Mouse (Mus musculus) myocyte (in vitro differentiated cells): ENCODE data around the gene Capn11.

Source experiments
- CEBPB ChIP-seq: IDR thresholded peaks from 2 replicates; pipeline ENCODE4 v1.6.1; 2011; ENCODE audit warnings: mild to moderate bottlenecking, moderate library complexity; ENCODE audit not compliant: poor library complexity, insufficient read depth, severe bottlenecking
- E2F4 ChIP-seq: IDR thresholded peaks from one replicate; pipeline ENCODE4 v1.6.1; 2011; ENCODE audit warnings: mild to moderate bottlenecking, control low read depth, moderate library complexity; ENCODE audit not compliant: insufficient read depth
- MAX ChIP-seq: IDR thresholded peaks from one replicate; pipeline ENCODE4 v1.6.1; 2011; ENCODE audit warnings: low read depth, mild to moderate bottlenecking, control low read depth
- MYOD1 ChIP-seq, 3 experiments: IDR thresholded peaks; one replicate each; pipeline ENCODE4 v1.6.1; 2011; ENCODE audit warnings: control low read depth in 2 of 3, low read depth in 2 of 3, mild to moderate bottlenecking in 2 of 3, moderate library complexity in 1 of 3; ENCODE audit not compliant: insufficient read length in 2 of 3, control insufficient read depth in 1 of 3
- POLR2A ChIP-seq: IDR thresholded peaks from one replicate; pipeline ENCODE4 v1.6.1; 2011; ENCODE audit warnings: low read depth, mild to moderate bottlenecking, control low read depth, moderate library complexity; ENCODE audit not compliant: insufficient read length
- TCF12 ChIP-seq: IDR thresholded peaks from one replicate; pipeline ENCODE4 v1.6.1; 2011; ENCODE audit warnings: mild to moderate bottlenecking, control low read depth; ENCODE audit not compliant: poor library complexity, insufficient read depth, severe bottlenecking

DNA sequence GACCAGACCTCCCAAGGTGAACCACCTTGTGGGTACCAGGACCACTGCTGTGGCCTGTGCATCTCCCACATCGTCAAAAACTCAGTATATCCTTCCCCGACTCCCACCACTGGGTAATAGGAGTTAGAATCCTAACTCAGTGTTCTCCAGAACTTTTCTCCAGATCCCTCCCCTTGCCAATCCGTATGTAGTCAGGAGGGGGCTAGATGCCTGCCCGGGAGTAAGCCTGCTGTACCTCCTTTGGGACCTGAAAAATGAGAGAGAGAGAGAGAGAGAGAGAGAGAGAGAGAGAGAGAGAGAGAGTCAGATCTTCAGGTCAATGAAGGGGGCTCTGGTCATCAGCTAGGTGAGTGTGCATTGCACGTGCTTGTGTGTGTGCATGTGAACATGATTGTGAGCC lies 25.1 kb downstream of the Capn11 start:
- TF ChIP-seq MYOD1 (IDR thresholded peaks at IDR 0.05; ENCODE audit: control insufficient read depth in 1 of 3, insufficient read length in 2 of 3, low read depth in 2 of 3) (no peak), POLR2A (no peak), E2F4 (no peak), TCF12 (no peak), MAX (no peak), CEBPB (no peak)
